Mouse (Mus musculus): ENCODE measurements at regions not wholly inside any gene's neighbourhood (a gene's known extent, or its start where the extent isn't known, plus 50 kb on each side); places are given as distances from the start of the nearest gene placed in this dataset.

GRCm38 (mm10) chr10:44685215-44685614 is 156.9 kb upstream of the Prdm1 start:
- no peak for TF ChIP-seq POLR2A (IDR thresholded peaks at IDR 0.05; ENCODE audit: insufficient read depth, low read depth, low read length)
- TF ChIP-seq CTCF (IDR thresholded peaks at IDR 0.05; ENCODE audit: insufficient read depth, low read depth, low read length), result no peak
- Histone ChIP-seq H3K4me1 (ENCODE audit: control insufficient read depth, insufficient read depth, low read length) (no peaks in the 10 kb centered on the region), H3K27ac (ENCODE audit: insufficient read depth, low read depth, low read length) (no peak overlapping the region), H3K4me3 (ENCODE audit: insufficient read depth, low read depth, low read length) (no peak overlapping the region)
- 85% methylated on average over 3 of the region's 3 CpGs for WGBS

DNA sequence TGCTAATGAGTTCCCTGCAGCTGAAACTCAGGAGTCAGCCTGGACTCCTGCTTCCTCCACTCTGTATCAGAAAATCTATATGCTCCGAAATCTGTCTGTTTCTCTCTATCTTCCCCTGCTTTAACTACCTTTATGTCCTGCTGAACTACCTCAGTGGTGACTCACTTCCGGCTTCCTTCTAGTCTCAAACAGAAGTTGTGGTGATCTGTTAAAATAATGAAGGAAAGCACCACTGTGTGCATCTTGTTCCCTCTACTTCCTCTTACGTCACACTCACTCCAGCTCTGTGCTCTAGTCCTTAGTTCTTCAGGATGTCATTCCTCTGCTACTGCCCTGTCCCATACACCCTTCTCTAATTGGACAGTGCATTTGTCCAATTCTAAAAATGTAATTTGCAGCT is 148.2 kb upstream of the Prdm1 start:
- TF ChIP-seq POLR2A (IDR thresholded peaks at IDR 0.05; ENCODE audit: insufficient read depth, low read depth, low read length) (no peak), CTCF (IDR thresholded peaks at IDR 0.05; ENCODE audit: insufficient read depth, low read depth, low read length) (no peak)
- Histone ChIP-seq H3K27ac (ENCODE audit: insufficient read depth, low read depth, low read length) (no peak overlapping the region), H3K4me1 (ENCODE audit: control insufficient read depth, insufficient read depth, low read length) (no peaks in the 10 kb centered on the region), H3K4me3 (ENCODE audit: insufficient read depth, low read depth, low read length) (no peak overlapping the region)
- 95% methylated on average over 3 of the region's 3 CpGs for WGBS

GRCm38 (mm10) chr10:44665509-44666144 is 137.3 kb upstream of the Prdm1 start:
- no peaks in the 10 kb centered on the region; the same call in 1 of the 2 replicates for H3K4me1 ChIP-seq (ENCODE audit: control insufficient read depth, insufficient read depth, low read length)
- no peak overlapping the region for H3K27ac ChIP-seq (ENCODE audit: insufficient read depth, low read depth, low read length)
- H3K4me3 ChIP-seq (ENCODE audit: insufficient read depth, low read depth, low read length), result no peak overlapping the region
- WGBS, result 50% methylated on average over 4 of the region's 4 CpGs
- TF ChIP-seq CTCF (IDR thresholded peaks at IDR 0.05; ENCODE audit: insufficient read depth, low read depth, low read length), result no peak
- TF ChIP-seq POLR2A (IDR thresholded peaks at IDR 0.05; ENCODE audit: insufficient read depth, low read depth, low read length), result no peak

- H3K27ac ChIP-seq (ENCODE audit: insufficient read depth, low read depth, low read length), result no peak overlapping the region
- WGBS, result 89% methylated on average over 3 of the region's 3 CpGs
- H3K4me3 ChIP-seq (ENCODE audit: insufficient read depth, low read depth, low read length), result no peak overlapping the region
- TF ChIP-seq POLR2A (IDR thresholded peaks at IDR 0.05; ENCODE audit: insufficient read depth, low read depth, low read length), result no peak
- TF ChIP-seq CTCF (IDR thresholded peaks at IDR 0.05; ENCODE audit: insufficient read depth, low read depth, low read length), result no peak
- H3K4me1 ChIP-seq (ENCODE audit: control insufficient read depth, insufficient read depth, low read length), result no peaks in the 10 kb centered on the region
These were observed 131.2 kb upstream of the Prdm1 start for GRCm38 (mm10) chr10:44659499-44659898.

- Histone ChIP-seq H3K27ac (ENCODE audit: insufficient read depth, low read depth, low read length) (no peak overlapping the region), H3K4me3 (ENCODE audit: insufficient read depth, low read depth, low read length) (no peak overlapping the region), H3K4me1 (ENCODE audit: control insufficient read depth, insufficient read depth, low read length) (no peaks in the 10 kb centered on the region)
- TF ChIP-seq CTCF (IDR thresholded peaks at IDR 0.05; ENCODE audit: insufficient read depth, low read depth, low read length) (no peak), POLR2A (IDR thresholded peaks at IDR 0.05; ENCODE audit: insufficient read depth, low read depth, low read length) (no peak)
- WGBS, result 74% methylated on average over 5 of the region's 5 CpGs
These were observed 125.5 kb upstream of the Prdm1 start for GRCm38 (mm10) chr10:44653761-44654160.

GRCm38 (mm10) chr10:44647021-44647420 is 118.7 kb upstream of the Prdm1 start:
- 56% methylated on average over 5 of the region's 5 CpGs for WGBS
- Histone ChIP-seq H3K4me3 (ENCODE audit: insufficient read depth, low read depth, low read length) (no peak overlapping the region), H3K27ac (ENCODE audit: insufficient read depth, low read depth, low read length) (no peak overlapping the region), H3K4me1 (ENCODE audit: control insufficient read depth, insufficient read depth, low read length) (no peaks in the 10 kb centered on the region)
- TF ChIP-seq POLR2A (IDR thresholded peaks at IDR 0.05; ENCODE audit: insufficient read depth, low read depth, low read length), result no peak
- no peak for TF ChIP-seq CTCF (IDR thresholded peaks at IDR 0.05; ENCODE audit: insufficient read depth, low read depth, low read length)

DNA sequence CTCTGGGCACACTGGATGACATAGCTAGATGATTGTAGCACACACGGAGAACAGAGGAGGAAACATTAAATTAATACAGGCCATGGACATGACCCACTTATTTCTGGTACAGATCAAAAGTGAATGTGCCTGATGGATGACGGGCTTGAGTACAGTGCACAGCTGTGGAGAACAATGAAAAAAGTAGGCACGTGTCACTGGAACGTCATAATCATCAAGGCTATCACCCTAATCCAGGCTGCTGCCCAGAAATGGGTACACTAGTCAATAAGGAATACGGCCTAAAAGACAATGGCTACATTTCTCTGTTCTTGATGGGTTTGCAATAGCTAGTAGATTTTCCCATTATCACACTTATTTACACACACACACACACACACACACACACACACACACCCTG is 118.3 kb upstream of the Prdm1 start:
- TF ChIP-seq CTCF (IDR thresholded peaks at IDR 0.05; ENCODE audit: insufficient read depth, low read depth, low read length) (no peak), POLR2A (IDR thresholded peaks at IDR 0.05; ENCODE audit: insufficient read depth, low read depth, low read length) (no peak)

GRCm38 (mm10) chr10:44641616-44642015 is 113.3 kb upstream of the Prdm1 start:
- no peak overlapping the region for H3K4me3 ChIP-seq (ENCODE audit: insufficient read depth, low read depth, low read length)
- H3K4me1 ChIP-seq (ENCODE audit: control insufficient read depth, insufficient read depth, low read length), result no peaks in the 10 kb centered on the region
- no peak for TF ChIP-seq POLR2A (IDR thresholded peaks at IDR 0.05; ENCODE audit: insufficient read depth, low read depth, low read length)
- TF ChIP-seq CTCF (IDR thresholded peaks at IDR 0.05; ENCODE audit: insufficient read depth, low read depth, low read length), result no peak
- no peak overlapping the region for H3K27ac ChIP-seq (ENCODE audit: insufficient read depth, low read depth, low read length)
- WGBS, result 88% methylated on average over 2 of the region's 2 CpGs

More for the DNA sequence above, 118.3 kb upstream of the Prdm1 start:
- H3K4me3 ChIP-seq (ENCODE audit: insufficient read depth, low read depth, low read length), result no peak overlapping the region
- no peaks in the 10 kb centered on the region for H3K4me1 ChIP-seq (ENCODE audit: control insufficient read depth, insufficient read depth, low read length)
- no peak overlapping the region for H3K27ac ChIP-seq (ENCODE audit: insufficient read depth, low read depth, low read length)
- WGBS, result 87% methylated on average over 5 of the region's 5 CpGs

GRCm38 (mm10) chr10:44640620-44641019 is 112.3 kb upstream of the Prdm1 start:
- 77% methylated on average over 8 of the region's 8 CpGs for WGBS
- H3K27ac ChIP-seq (ENCODE audit: insufficient read depth, low read depth, low read length), result no peak overlapping the region

More at GRCm38 (mm10) chr10:44640620-44641019, 112.3 kb upstream of the Prdm1 start:
- TF ChIP-seq POLR2A (IDR thresholded peaks at IDR 0.05; ENCODE audit: insufficient read depth, low read depth, low read length), result no peak
- no peak for TF ChIP-seq CTCF (IDR thresholded peaks at IDR 0.05; ENCODE audit: insufficient read depth, low read depth, low read length)
- Histone ChIP-seq H3K4me3 (ENCODE audit: insufficient read depth, low read depth, low read length) (no peak overlapping the region), H3K4me1 (ENCODE audit: control insufficient read depth, insufficient read depth, low read length) (no peaks in the 10 kb centered on the region)
